Mouse (Mus musculus): ENCODE data around the gene Prpf18. TPM values are rescaled to one million over a fixed set of nuclear protein-coding genes. Genes with fewer than 3 reads are reported as not detected.

The Prpf18 gene
- 38.9 and 41.5 TPM in 2 replicates for polyA plus RNA-seq (2014; fragmentation: Nextera tagmentation; extraction: Ambion mirVana)

DNA sequence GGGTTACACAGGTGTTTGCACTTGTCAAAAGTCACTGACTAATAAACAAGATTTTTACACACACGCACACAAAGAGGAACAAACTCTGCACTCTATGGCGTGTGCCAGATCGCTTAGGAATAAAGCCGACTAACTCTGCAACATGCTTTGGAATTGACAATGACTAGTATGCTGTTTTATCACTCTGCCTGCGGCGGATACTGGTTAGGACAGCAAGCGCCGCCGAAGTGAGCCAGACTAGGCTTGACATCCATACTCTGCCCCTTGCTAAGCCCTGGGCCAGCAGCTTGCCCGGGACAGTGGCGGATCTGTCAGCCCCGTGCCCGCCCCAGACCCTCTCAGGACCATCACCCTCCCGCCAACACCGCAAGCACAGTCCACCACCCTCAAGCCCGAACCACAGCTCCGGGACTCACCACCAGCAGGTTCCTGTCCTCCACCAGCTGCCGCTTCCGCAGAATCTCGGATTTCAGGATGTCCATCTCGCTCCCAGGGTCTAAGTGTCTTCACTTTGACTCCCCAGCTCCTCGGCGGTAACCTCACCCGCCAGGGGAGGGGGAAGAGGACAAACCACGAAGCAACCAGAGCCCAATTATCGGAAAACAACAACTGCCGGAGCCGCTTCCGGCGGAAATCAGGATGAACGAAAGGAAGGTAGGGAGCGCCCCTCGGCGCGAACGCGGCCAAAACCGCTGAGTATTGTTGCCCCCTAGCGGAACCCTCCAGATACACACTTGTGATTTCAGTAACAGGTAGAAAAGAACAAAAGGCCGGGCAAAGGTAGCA, at the start of gene Prpf18:
Prpf18 (minus strand) TSS at position 614 of the 786 bp plus-strand sequence.
- DNase-seq (ENCODE audit: low spot score) (peak; percentile 94), ATAC-seq (ENCODE audit: insufficient number of reproducible peaks, low FRiP score, low TSS enrichment, low read depth) (peak; percentile 73)
- peaks cover 4% of the 10 kb centered on the region; the same call in 1 of the 2 replicates for H3K4me1 ChIP-seq (ENCODE audit: control insufficient read depth, insufficient read depth, low read length)
- peaks cover 3% of the 10 kb centered on the region; the same call in 1 of the 2 replicates for H3K36me3 ChIP-seq (ENCODE audit: control insufficient read depth, insufficient read depth, low read length)
- 2% methylated on average over 40 of the region's 40 CpGs for WGBS
- peak within 1 kb of the TSS; percentile 45 for H3K4me2 ChIP-seq (ENCODE audit: low read depth, severe bottlenecking)
- H3K4me3 ChIP-seq (ENCODE audit: low read depth, low read length): peak within 1 kb of the TSS; percentile 87
- H3K9me3 ChIP-seq (ENCODE audit: control insufficient read depth, low read length): no peaks in the 10 kb centered on the region
- H3K27me3 ChIP-seq (ENCODE audit: control insufficient read depth, insufficient read depth, low read length): no peaks in the 10 kb centered on the region
- peak within 1 kb of the TSS; percentile 76 for H3K9ac ChIP-seq (ENCODE audit: low read length)
- H3K27ac ChIP-seq (replicated peaks; ENCODE audit: low read depth, low read length): no peak within 1 kb of the TSS

DNA sequence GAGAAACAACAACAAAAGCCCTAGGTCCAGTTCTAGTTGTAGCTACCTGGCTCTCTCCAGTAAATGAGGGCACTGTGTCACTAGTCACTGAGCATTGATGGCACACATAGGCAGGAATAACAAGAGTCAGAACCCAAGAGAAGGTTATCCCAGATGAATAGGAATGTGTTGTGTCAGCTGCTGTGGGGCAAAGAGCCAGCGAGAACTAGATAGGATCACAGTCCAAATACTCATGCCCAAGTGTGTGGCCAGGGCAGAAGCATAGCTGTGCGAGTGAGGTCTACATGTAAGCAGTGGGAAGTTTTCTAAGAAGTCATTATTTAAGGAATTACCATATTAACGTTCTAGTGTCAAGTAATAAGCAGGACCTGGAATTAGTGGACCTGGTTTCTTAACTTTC, 28.0 kb upstream of the Prpf18 start:
- DNase-seq (ENCODE audit: low spot score) (no peak), ATAC-seq (ENCODE audit: insufficient number of reproducible peaks, low FRiP score, low TSS enrichment, low read depth) (no peak)
- Histone ChIP-seq H3K4me2 (ENCODE audit: low read depth, severe bottlenecking) (no peak overlapping the region), H3K4me3 (ENCODE audit: low read depth, low read length) (no peak overlapping the region), H3K36me3 (ENCODE audit: control insufficient read depth, insufficient read depth, low read length) (no peaks in the 10 kb centered on the region), H3K9me3 (ENCODE audit: control insufficient read depth, low read length) (no peaks in the 10 kb centered on the region), H3K9ac (ENCODE audit: low read length) (no peak overlapping the region), H3K27ac (replicated peaks; ENCODE audit: low read depth, low read length) (no peak overlapping the region), H3K27me3 (ENCODE audit: control insufficient read depth, insufficient read depth, low read length) (no peaks in the 10 kb centered on the region), H3K4me1 (ENCODE audit: control insufficient read depth, insufficient read depth, low read length) (no peaks in the 10 kb centered on the region)
- WGBS: 90% methylated on average over 3 of the region's 3 CpGs

DNA sequence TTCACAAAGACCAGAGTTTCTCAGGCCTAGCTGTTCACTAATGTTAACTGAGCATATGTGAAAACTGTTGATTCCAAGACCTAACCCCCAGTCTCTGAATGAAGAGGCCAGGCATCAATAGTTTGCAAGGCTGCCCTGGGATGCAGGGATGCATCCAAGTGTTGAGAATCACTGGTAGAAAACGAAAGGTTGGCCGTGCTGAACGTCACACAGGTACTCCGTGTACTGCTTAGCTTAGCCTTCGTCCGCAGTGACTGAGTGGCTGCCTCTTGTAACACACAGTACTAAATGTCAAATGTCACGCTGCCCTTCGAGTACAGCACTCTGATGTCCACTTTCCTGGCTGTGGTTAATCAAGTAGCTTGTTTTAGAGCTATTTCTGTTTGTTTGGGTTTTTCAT, 19.7 kb upstream of the Prpf18 start:
- no peak for ATAC-seq (ENCODE audit: insufficient number of reproducible peaks, low FRiP score, low TSS enrichment, low read depth)
- no peak overlapping the region for H3K9ac ChIP-seq (ENCODE audit: low read length)
- no peaks in the 10 kb centered on the region for H3K4me1 ChIP-seq (ENCODE audit: control insufficient read depth, insufficient read depth, low read length)
- 87% methylated on average over 8 of the region's 8 CpGs for WGBS
- no peaks in the 10 kb centered on the region for H3K36me3 ChIP-seq (ENCODE audit: control insufficient read depth, insufficient read depth, low read length)
- no peak overlapping the region for H3K27ac ChIP-seq (replicated peaks; ENCODE audit: low read depth, low read length)
- H3K4me2 ChIP-seq (ENCODE audit: low read depth, severe bottlenecking): no peak overlapping the region
- H3K9me3 ChIP-seq (ENCODE audit: control insufficient read depth, low read length): no peaks in the 10 kb centered on the region
- no peaks in the 10 kb centered on the region for H3K27me3 ChIP-seq (ENCODE audit: control insufficient read depth, insufficient read depth, low read length)
- H3K4me3 ChIP-seq (ENCODE audit: low read depth, low read length): no peak overlapping the region
- DNase-seq (ENCODE audit: low spot score): no peak

DNA sequence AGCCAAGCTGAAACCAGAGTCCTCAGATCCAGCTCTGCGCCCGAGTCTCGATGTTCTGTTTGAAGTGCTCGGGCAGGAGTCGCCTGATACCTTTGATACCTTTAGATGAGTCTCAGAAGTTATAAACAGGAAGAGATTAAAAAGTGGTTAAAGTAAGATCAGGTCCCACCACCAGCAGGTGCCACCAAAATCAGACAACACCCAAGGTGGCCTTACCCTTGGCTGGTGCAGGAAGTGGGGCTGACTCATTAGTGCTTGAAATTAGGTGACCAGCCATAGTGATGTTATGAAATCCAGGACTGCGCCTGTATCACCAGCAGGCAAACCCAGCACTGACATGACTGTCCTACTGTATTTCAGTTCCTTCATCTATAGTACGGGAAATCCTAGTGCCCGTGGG, 17.8 kb upstream of the Prpf18 start:
- Histone ChIP-seq H3K36me3 (ENCODE audit: control insufficient read depth, insufficient read depth, low read length) (no peaks in the 10 kb centered on the region), H3K9ac (ENCODE audit: low read length) (no peak overlapping the region), H3K4me3 (ENCODE audit: low read depth, low read length) (no peak overlapping the region), H3K4me2 (ENCODE audit: low read depth, severe bottlenecking) (no peak overlapping the region), H3K4me1 (ENCODE audit: control insufficient read depth, insufficient read depth, low read length) (no peaks in the 10 kb centered on the region), H3K27me3 (ENCODE audit: control insufficient read depth, insufficient read depth, low read length) (no peaks in the 10 kb centered on the region), H3K9me3 (ENCODE audit: control insufficient read depth, low read length) (no peaks in the 10 kb centered on the region), H3K27ac (replicated peaks; ENCODE audit: low read depth, low read length) (no peak overlapping the region)
- ATAC-seq (ENCODE audit: insufficient number of reproducible peaks, low FRiP score, low TSS enrichment, low read depth) (no peak), DNase-seq (ENCODE audit: low spot score) (no peak)
- WGBS: 89% methylated on average over 8 of the region's 8 CpGs

DNA sequence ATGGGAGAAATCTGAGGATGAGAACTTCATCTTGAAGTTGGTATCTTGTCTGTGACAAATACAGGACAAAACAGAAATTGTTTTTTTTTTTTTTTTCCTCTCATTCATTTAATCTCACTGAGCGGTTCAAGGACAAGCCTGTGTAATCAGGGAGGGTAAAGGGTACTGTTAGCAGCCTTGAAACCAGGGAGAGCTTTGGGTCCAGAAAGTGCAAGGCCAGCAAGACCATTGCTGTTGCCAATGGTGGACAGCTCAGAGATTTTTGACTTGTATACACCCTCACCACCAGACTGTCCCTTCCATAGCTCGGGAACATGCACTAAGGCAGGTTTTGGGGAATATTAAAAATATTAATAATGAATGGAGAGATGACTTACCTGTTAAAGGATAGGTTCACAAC, 16.7 kb upstream of the Prpf18 start:
- Histone ChIP-seq H3K36me3 (ENCODE audit: control insufficient read depth, insufficient read depth, low read length) (no peaks in the 10 kb centered on the region), H3K27me3 (ENCODE audit: control insufficient read depth, insufficient read depth, low read length) (no peaks in the 10 kb centered on the region), H3K9ac (ENCODE audit: low read length) (no peak overlapping the region), H3K4me3 (ENCODE audit: low read depth, low read length) (no peak overlapping the region), H3K9me3 (ENCODE audit: control insufficient read depth, low read length) (no peaks in the 10 kb centered on the region), H3K4me1 (ENCODE audit: control insufficient read depth, insufficient read depth, low read length) (no peaks in the 10 kb centered on the region), H3K4me2 (ENCODE audit: low read depth, severe bottlenecking) (no peak overlapping the region), H3K27ac (replicated peaks; ENCODE audit: low read depth, low read length) (no peak overlapping the region)
- DNase-seq (ENCODE audit: low spot score): no peak
- ATAC-seq (ENCODE audit: insufficient number of reproducible peaks, low FRiP score, low TSS enrichment, low read depth): no peak
- 73% methylated on average over 2 of the region's 2 CpGs for WGBS

DNA sequence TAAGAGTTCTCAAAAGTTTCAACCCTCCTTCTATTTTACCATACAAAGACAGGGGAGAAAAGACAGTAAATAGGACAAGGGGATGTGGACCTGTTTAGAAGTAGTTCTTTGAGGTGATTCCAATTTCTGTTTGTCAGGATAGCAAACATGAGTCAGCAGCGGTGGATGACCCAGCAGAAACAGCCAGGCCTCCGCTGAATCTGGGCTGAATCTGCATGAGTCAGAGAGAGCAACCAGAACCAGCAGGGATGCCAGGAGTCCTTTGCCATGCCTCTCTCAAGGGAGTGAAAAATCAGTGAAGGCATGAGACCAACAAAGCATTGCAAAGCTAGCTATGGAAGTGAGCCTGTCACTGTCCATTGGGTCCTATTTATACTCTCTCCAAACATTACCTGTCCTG, 8.8 kb upstream of the Prpf18 start:
- Histone ChIP-seq H3K27me3 (ENCODE audit: control insufficient read depth, insufficient read depth, low read length) (no peaks in the 10 kb centered on the region), H3K9ac (ENCODE audit: low read length) (no peak overlapping the region), H3K4me3 (ENCODE audit: low read depth, low read length) (no peak overlapping the region), H3K27ac (replicated peaks; ENCODE audit: low read depth, low read length) (no peak overlapping the region), H3K9me3 (ENCODE audit: control insufficient read depth, low read length) (no peaks in the 10 kb centered on the region; the same call in 1 of the 2 replicates), H3K4me1 (ENCODE audit: control insufficient read depth, insufficient read depth, low read length) (no peaks in the 10 kb centered on the region), H3K4me2 (ENCODE audit: low read depth, severe bottlenecking) (no peak overlapping the region), H3K36me3 (ENCODE audit: control insufficient read depth, insufficient read depth, low read length) (no peaks in the 10 kb centered on the region)
- ATAC-seq (ENCODE audit: insufficient number of reproducible peaks, low FRiP score, low TSS enrichment, low read depth) (no peak), DNase-seq (ENCODE audit: low spot score) (no peak)
- WGBS: 83% methylated on average over 2 of the region's 2 CpGs

DNA sequence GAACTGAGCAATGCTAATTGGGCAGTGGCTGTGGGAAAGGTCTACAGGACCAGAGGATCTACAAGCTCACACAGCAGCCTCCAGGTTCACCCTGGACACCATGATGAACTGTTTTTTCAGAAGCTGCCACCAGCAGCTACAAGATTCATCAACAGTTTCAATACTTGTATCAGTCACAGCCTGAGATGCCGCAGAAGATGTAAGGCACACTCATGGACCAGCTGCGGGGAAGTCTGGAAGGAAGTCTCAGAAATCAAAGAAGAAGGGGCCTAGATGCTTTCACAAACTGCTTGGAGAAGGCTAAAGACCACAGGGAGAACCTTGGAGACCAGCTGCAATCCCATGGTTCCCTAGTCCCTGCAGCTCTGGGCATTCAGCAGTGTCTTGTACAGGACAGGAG, 2.3 kb downstream of the Prpf18 start:
- ATAC-seq (ENCODE audit: insufficient number of reproducible peaks, low FRiP score, low TSS enrichment, low read depth) (no peak), DNase-seq (ENCODE audit: low spot score) (no peak)
- peaks cover 4% of the 10 kb centered on the region; the same call in 1 of the 2 replicates for H3K4me1 ChIP-seq (ENCODE audit: control insufficient read depth, insufficient read depth, low read length)
- H3K9ac ChIP-seq (ENCODE audit: low read length): no peak overlapping the region
- H3K36me3 ChIP-seq (ENCODE audit: control insufficient read depth, insufficient read depth, low read length): peaks cover 5% of the 10 kb centered on the region; the same call in 1 of the 2 replicates
- H3K27ac ChIP-seq (replicated peaks; ENCODE audit: low read depth, low read length): no peak overlapping the region
- H3K27me3 ChIP-seq (ENCODE audit: control insufficient read depth, insufficient read depth, low read length): no peaks in the 10 kb centered on the region
- no peak overlapping the region for H3K4me3 ChIP-seq (ENCODE audit: low read depth, low read length)
- H3K9me3 ChIP-seq (ENCODE audit: control insufficient read depth, low read length): no peaks in the 10 kb centered on the region
- H3K4me2 ChIP-seq (ENCODE audit: low read depth, severe bottlenecking): no peak overlapping the region
- 98% methylated on average over 2 of the region's 2 CpGs for WGBS

DNA sequence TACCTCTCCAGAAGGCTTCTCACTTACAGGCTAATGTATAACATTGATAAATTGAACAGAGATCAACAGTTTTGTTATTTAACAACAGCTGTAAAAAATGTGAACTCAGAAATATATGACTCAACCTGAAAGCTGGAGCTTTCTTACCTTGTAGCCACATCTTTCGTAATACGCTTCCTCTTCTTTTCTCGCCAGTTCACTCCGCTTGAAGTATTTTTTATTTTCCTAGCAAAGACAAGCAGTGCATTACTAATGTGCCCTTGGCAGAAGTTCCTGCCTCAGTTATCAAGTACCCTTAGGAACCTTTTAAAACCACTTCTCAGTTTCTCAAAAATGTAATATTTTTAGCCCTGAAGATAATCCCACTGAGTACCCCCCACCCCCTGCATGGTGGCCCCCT, 3.8 kb downstream of the Prpf18 start:
- Histone ChIP-seq H3K27me3 (ENCODE audit: control insufficient read depth, insufficient read depth, low read length) (no peaks in the 10 kb centered on the region), H3K4me1 (ENCODE audit: control insufficient read depth, insufficient read depth, low read length) (peaks cover 4% of the 10 kb centered on the region; the same call in 1 of the 2 replicates), H3K9me3 (ENCODE audit: control insufficient read depth, low read length) (no peaks in the 10 kb centered on the region), H3K27ac (replicated peaks; ENCODE audit: low read depth, low read length) (no peak overlapping the region), H3K4me2 (ENCODE audit: low read depth, severe bottlenecking) (no peak overlapping the region), H3K36me3 (ENCODE audit: control insufficient read depth, insufficient read depth, low read length) (peaks cover 9% of the 10 kb centered on the region), H3K4me3 (ENCODE audit: low read depth, low read length) (no peak overlapping the region), H3K9ac (ENCODE audit: low read length) (no peak overlapping the region)
- ATAC-seq (ENCODE audit: insufficient number of reproducible peaks, low FRiP score, low TSS enrichment, low read depth): no peak
- 97% methylated on average over 4 of the region's 4 CpGs for WGBS
- no peak for DNase-seq (ENCODE audit: low spot score)
